Mouse (Mus musculus) CH12.LX (cell line): Measurements from ENCODE around the gene Znrf4.

Source experiments
- CTCF ChIP-seq, 2 experiments: IDR thresholded peaks in 1 of 2; conservative IDR thresholded peaks in 1 of 2; 2 replicates each; pipeline ENCODE4 v1.5.1; 2011 to 2012; ENCODE audit warnings: low read depth in 2 of 2, low read length in 2 of 2, improper control_type of control experiment in 1 of 2, inconsistent platforms in 1 of 2, mild to moderate bottlenecking in 1 of 2, moderate library complexity in 1 of 2
- E2F4 ChIP-seq: IDR thresholded peaks from 2 replicates; pipeline ENCODE4 v1.6.1; 2011; ENCODE audit warnings: low read depth, low read length, improper control_type of control experiment; ENCODE audit not compliant: insufficient replicate concordance
- ETS1 ChIP-seq: conservative IDR thresholded peaks from 2 replicates; pipeline ENCODE4 v1.6.1; 2012; ENCODE audit warnings: low read depth, mild to moderate bottlenecking, inconsistent platforms, low read length, improper control_type of control experiment, moderate library complexity
- MXI1 ChIP-seq: IDR thresholded peaks from 2 replicates; pipeline ENCODE4 v1.6.1; 2011; ENCODE audit warnings: mild to moderate bottlenecking, low read depth, low read length, improper control_type of control experiment
- POLR2A ChIP-seq: IDR thresholded peaks from 2 replicates; pipeline ENCODE4 v1.6.1; 2011; ENCODE audit warnings: low read depth, mild to moderate bottlenecking, improper control_type of control experiment, low read length
- ZC3H11A ChIP-seq: IDR thresholded peaks from 2 replicates; pipeline ENCODE4 v1.6.1; 2012; ENCODE audit warnings: low read depth, mild to moderate bottlenecking, inconsistent platforms, low read length, improper control_type of control experiment

GRCm38 (mm10) chr17:56515690-56516410, 3.6 kb upstream of the Znrf4 start:
- no peak for TF ChIP-seq POLR2A
- TF ChIP-seq ZC3H11A, result no peak
- TF ChIP-seq MXI1, result no peak
- no peak for TF ChIP-seq CTCF (conservative IDR thresholded peaks at IDR 0.05 in 1 of 2, IDR thresholded peaks at IDR 0.05 in 1 of 2; ENCODE audit: low read depth in 2 of 2, low read length in 2 of 2)
- TF ChIP-seq ETS1, result no peak
- TF ChIP-seq E2F4, result no peak
